Comparison of ENCODE assay signal across 23 mouse cellular contexts in genomic region chr7:15991764-15992163, GRCm38 (mm10).
"Had no signal": no experiment of that assay in that cellular context is flagged by ENCODE, and none has a peak within 500 bp of the region (broad histone marks: within the 10 kb centered on the region; RNA-seq: fewer than 3 reads in every experiment).

No protein-coding gene starts in this region.

- H3K4me3 ChIP-seq: heart, adult 2 months; heart, embryonic 13.5 days; heart, embryonic 15.5 days; hindbrain, embryonic 13.5 days; hindbrain, embryonic 15.5 days; limb, embryonic 13.5 days; limb, embryonic 15.5 days; liver, embryonic 12.5 days had no signal

- H3K27me3 ChIP-seq: heart, embryonic 13.5 days; heart, embryonic 15.5 days; hindbrain, embryonic 13.5 days; hindbrain, embryonic 15.5 days; limb, embryonic 13.5 days; limb, embryonic 15.5 days; liver, embryonic 12.5 days had no signal

- H3K27ac ChIP-seq: heart, adult 2 months; heart, embryonic 13.5 days; heart, embryonic 15.5 days; hindbrain, embryonic 13.5 days; hindbrain, embryonic 15.5 days; hindbrain, postnatal 0 days; kidney, postnatal 0 days; limb, embryonic 13.5 days; limb, embryonic 15.5 days; liver, embryonic 12.5 days; liver, embryonic 14.5 days had no signal

- H3K4me2 ChIP-seq: heart, embryonic 11.5 days; heart, embryonic 13.5 days; heart, embryonic 15.5 days; hindbrain, embryonic 13.5 days; hindbrain, embryonic 15.5 days; limb, embryonic 13.5 days; limb, embryonic 15.5 days; liver, embryonic 12.5 days had no signal

- H3K4me1 ChIP-seq: heart, embryonic 13.5 days; heart, embryonic 15.5 days; hindbrain, embryonic 13.5 days; hindbrain, embryonic 15.5 days; limb, embryonic 13.5 days; limb, embryonic 15.5 days had no signal

- DNase-seq: forebrain, postnatal 0 days; gastrocnemius, postnatal 14 days; gastrocnemius, postnatal 36 days; heart, adult 11 months; heart, postnatal 14 days; heart, postnatal 36 days; layer of hippocampus, adult 9-11 months; layer of hippocampus, postnatal 36 days; left cerebral cortex, postnatal 4 days; lung, adult 18-20 months had no signal

- H3K9ac ChIP-seq: forebrain, postnatal 0 days; heart, embryonic 13.5 days; heart, embryonic 15.5 days; hindbrain, embryonic 13.5 days; hindbrain, embryonic 15.5 days; limb, embryonic 13.5 days; limb, embryonic 15.5 days; liver, embryonic 12.5 days; liver, embryonic 14.5 days had no signal

- ATAC-seq: forebrain, postnatal 0 days; hindbrain, postnatal 0 days; intestine, embryonic 16.5 days; liver, embryonic 12.5 days had no signal

- H3K9me3 ChIP-seq: heart, embryonic 13.5 days; heart, embryonic 15.5 days; hindbrain, embryonic 13.5 days; hindbrain, embryonic 15.5 days; limb, embryonic 13.5 days; limb, embryonic 15.5 days; liver, embryonic 12.5 days had no signal
